Mouse (Mus musculus) megakaryocyte, adult 5-6 weeks (primary cell): ENCODE results near the gene Art4. TPM values are rescaled to one million over a fixed set of nuclear protein-coding genes. Genes with fewer than 3 reads are reported as not detected.

Source experiments
- ATAC-seq: 2 replicates; pipeline ENCODE4 v1.8.0; 2016; ENCODE audit warnings: mild to moderate bottlenecking, inconsistent platforms; ENCODE audit not compliant: poor library complexity, severe bottlenecking
- total RNA-seq, 2 experiments: library from RNA; stranded (forward) in 1 of 2; stranded (reverse) in 1 of 2; fragments of 153-499, 151-499 nt in 1 of 2; fragments of 221-1000, 200-1000 nt in 1 of 2; gene quantifications; 2 replicates each; pipeline versions ENCODE4 v1.2.3 to v1.2.4; 2015 to 2017

Art4 gene
- total RNA-seq, 2 experiments from 2014 or later = 0.18 to 0.31 TPM

DNA sequence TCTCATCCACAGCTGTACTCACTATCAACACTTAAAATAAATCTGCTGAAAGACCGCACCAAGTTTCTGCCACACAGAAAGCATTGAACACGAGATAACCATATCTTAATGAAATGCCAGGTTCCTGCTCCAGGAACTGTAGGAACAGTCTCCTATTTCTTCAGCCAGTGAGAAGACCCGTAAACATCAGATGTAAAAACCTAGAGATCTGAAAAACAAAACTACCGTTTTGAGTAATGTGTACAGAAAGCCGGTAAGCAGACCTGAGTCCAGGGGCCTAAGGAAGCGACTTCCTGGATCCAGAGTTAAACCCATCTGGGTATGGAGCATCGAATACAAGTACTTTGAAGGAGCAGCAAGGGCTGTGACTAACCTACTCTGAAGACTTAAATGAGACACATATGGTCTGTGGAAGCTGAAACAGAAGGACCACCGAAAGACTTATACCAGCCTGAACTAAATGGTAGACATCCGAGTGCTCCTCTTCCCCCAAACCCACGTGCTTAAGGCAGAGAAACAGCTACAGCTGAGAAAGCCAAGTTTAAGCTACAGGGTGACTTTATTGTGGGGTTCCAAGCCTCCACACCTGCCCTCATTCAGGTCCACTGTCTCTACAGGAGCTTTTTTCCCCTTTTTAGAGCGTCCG is 54.3 kb downstream of the Art4 start:
- ATAC-seq = no peak

DNA sequence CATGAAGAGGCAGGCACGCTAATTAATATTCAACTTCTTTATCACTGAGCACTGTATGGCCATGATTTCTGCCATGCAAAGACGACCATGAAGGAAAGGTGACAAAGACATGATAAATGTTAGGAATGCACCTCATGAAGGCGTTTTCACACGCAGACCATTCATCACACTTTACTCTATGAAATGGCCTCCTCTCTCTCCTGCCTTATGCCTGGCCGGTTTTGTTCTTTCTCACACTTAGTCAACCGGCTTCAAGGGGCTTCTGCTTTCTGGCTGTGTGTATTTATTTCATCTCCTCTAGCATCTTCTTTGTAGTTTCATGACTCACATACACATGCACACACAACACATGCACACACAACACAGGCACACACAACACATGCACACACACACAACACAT is 56.3 kb downstream of the Art4 start:
- ATAC-seq = no peak

DNA sequence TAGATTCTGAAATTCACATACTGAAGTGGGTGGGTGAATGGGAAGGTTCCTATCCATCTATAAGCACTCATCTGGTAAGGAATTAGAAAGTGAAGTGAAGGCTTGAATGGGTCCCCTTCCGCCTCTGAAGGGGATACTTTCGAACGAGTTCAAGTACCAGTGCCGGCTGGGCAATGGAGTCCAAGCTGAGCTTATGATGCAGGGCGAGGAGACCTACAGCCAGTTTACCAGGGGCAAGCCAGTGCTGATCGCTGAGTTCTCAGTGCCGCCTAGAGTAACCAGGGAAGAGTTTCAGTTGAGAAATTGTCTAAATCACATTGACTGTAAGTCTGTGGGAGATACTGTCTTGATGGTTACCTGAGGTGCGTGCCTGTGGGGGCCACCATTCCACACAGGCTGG is 56.8 kb downstream of the Art4 start:
- no peak for ATAC-seq

Other genes starting within 250 kb of the Art4 start
- gene Plbd1, start 195.8 kb downstream of the Art4 start, total RNA-seq (2015) = 346 and 350 TPM in 2 replicates
- 290 and 300 TPM in 2 replicates for gene Plbd1, start 195.8 kb downstream of the Art4 start, total RNA-seq (2017)
- 0.27 TPM in 1 of 2 replicates, not detected in the other for gene Gucy2c, start 76.0 kb downstream of the Art4 start, total RNA-seq (2015)
- gene Gucy2c, start 76.0 kb downstream of the Art4 start, total RNA-seq (2017) = 0.11 TPM in 1 of 2 replicates, not detected in the other
- 17.5 and 18.6 TPM in 2 replicates for gene Hist4h4, start 53.3 kb downstream of the Art4 start, total RNA-seq (2015)
- gene Hist4h4, start 53.3 kb downstream of the Art4 start, total RNA-seq (2017) = 27.1 and 30.5 TPM in 2 replicates
- gene H2afj, start 49.5 kb downstream of the Art4 start, total RNA-seq (2015) = 45.2 and 62.1 TPM in 2 replicates
- 40.5 and 48.4 TPM in 2 replicates for gene H2afj, start 49.5 kb downstream of the Art4 start, total RNA-seq (2017)
- gene BC049715, start 30.1 kb downstream of the Art4 start, total RNA-seq (2015) = 0.45 and 1.0 TPM in 2 replicates
- 1.1 and 1.3 TPM in 2 replicates for gene BC049715, start 30.1 kb downstream of the Art4 start, total RNA-seq (2017)
- gene Wbp11, start 29.5 kb downstream of the Art4 start, total RNA-seq (2015) = 70.9 and 71.0 TPM in 2 replicates
- 35.1 and 42.6 TPM in 2 replicates for gene Wbp11, start 29.5 kb downstream of the Art4 start, total RNA-seq (2017)
- gene Smco3, start 22.3 kb downstream of the Art4 start, total RNA-seq (2015) = 0.21 and 0.51 TPM in 2 replicates
- 0.26 and 0.49 TPM in 2 replicates for gene Smco3, start 22.3 kb downstream of the Art4 start, total RNA-seq (2017)
- gene Mgp, start 18.1 kb upstream of the Art4 start, total RNA-seq (2015) = 0.42 and 1.5 TPM in 2 replicates
- not detected in 2 replicates for gene Mgp, start 18.1 kb upstream of the Art4 start, total RNA-seq (2017)
- 1.6 and 3.5 TPM in 2 replicates for gene Erp27, start 64.4 kb upstream of the Art4 start, total RNA-seq (2015)
- 1.6 and 4.7 TPM in 2 replicates for gene Erp27, start 64.4 kb upstream of the Art4 start, total RNA-seq (2017)
- 0.02 and 0.04 TPM in 2 replicates for gene Pde6h, start 66.1 kb upstream of the Art4 start, total RNA-seq (2015)
- gene Pde6h, start 66.1 kb upstream of the Art4 start, total RNA-seq (2017) = 0.11 and 0.16 TPM in 2 replicates
- gene Arhgdib, start 84.2 kb upstream of the Art4 start, total RNA-seq (2015) = 3,528 and 3,668 TPM in 2 replicates
- gene Arhgdib, start 84.2 kb upstream of the Art4 start, total RNA-seq (2017) = 1,567 and 1,601 TPM in 2 replicates